Mouse (Mus musculus) forebrain, embryonic 15.5 days (tissue): ENCODE measurements at regions not wholly inside any gene's neighbourhood (a gene's known extent, or its start where the extent isn't known, plus 50 kb on each side); places are given as distances from the start of the nearest gene placed in this dataset.

ENCODE experiments used
- ATAC-seq: fragments of 200-750 bp; cut with Nextera tagmentation; replicated peaks from 2 replicates; pipeline ENCODE4 v1.8.0; 2017; ENCODE audit warnings: mild to moderate bottlenecking, moderate TSS enrichment, moderate library complexity
- H3K27ac ChIP-seq: fragments of 300-500 bp; sonication (generic); replicated peaks from 2 replicates; pipeline ENCODE4 v1.5.1; 2015; ENCODE audit warnings: mild to moderate bottlenecking, inconsistent platforms
- H3K27me3 ChIP-seq: fragments of 300-500 bp; sonication (generic); 2 replicates; pipeline ENCODE4 v1.6.1; 2015; ENCODE audit warnings: inconsistent platforms
- H3K36me3 ChIP-seq: fragments of 300-500 bp; sonication (generic); 2 replicates; pipeline ENCODE4 v1.6.1; 2015; ENCODE audit warnings: mild to moderate bottlenecking, inconsistent platforms
- H3K4me1 ChIP-seq: fragments of 300-500 bp; sonication (generic); 2 replicates; pipeline ENCODE4 v1.6.1; 2015; ENCODE audit warnings: inconsistent platforms
- H3K4me2 ChIP-seq: fragments of 300-500 bp; sonication (generic); replicated peaks from 2 replicates; pipeline ENCODE4 v1.6.1; 2015; ENCODE audit warnings: mild to moderate bottlenecking, inconsistent platforms
- H3K4me3 ChIP-seq: fragments of 300-500 bp; sonication (generic); 2 replicates; pipeline ENCODE4 v1.5.1; 2015; ENCODE audit warnings: mild to moderate bottlenecking, inconsistent platforms
- H3K9ac ChIP-seq: fragments of 300-500 bp; sonication (generic); replicated peaks from 2 replicates; pipeline ENCODE4 v1.6.1; 2015; ENCODE audit warnings: mild to moderate bottlenecking, inconsistent platforms
- H3K9me3 ChIP-seq: fragments of 300-500 bp; sonication (generic); 2 replicates; pipeline ENCODE4 v1.6.1; 2016; ENCODE audit warnings: inconsistent platforms
- WGBS: fragments of 180-500 bp; shearing (Covaris S2); methylation state at CpG from one replicate; pipeline ENCODE4 v1.1.7; 2015; ENCODE audit warnings: mixed read lengths; 5-methylcytosine and 5-hydroxymethylcytosine counted together

DNA sequence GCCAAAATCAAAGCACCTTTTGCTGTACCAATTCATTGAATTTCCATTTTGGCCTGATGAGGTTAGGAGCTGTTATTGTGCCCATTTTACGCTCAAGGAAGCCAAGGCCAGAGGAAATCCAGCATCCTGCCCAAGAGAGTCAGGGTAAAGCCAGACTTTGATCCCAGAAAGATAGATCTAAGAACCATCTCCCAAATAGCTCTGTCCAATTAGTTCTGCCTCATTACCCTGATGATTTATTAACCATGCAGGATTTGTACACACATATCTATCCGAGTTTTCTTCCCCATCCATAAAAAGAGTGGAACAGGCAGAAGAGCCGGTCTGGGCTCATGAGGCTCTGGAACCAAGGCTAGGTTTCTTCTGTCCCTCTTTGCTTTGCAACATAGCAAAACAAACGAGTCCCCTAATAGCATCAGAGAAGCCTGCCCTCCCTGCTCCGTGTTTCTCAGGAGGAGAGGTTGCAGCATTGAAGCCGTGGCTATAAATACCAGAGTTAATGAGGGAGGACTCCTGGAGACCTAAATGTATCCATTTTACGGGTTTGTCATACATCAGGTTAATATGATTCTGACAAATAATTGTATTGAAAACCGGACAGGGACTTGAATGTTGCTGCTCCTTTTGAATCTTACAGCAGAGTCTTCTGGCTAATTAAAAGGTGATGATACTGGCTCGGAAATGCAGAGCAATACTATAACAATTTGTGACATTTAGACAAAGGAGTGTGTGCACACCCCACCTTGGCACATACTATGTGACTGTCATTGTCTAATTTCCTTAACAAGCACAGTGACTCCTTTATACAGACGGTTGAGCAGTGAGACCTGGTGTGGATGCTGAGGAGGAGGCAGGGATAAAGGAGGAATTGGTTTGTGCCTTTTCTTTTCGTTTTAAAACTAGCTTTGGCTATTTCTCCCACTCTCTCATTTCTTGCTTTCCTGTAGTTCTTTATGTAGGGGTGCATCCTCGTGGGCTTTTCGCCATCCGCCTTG lies 185.0 kb downstream of the Cd47 start:
- no peak for ATAC-seq
- Histone ChIP-seq H3K9me3 (no peaks in the 10 kb centered on the region), H3K36me3 (no peaks in the 10 kb centered on the region), H3K9ac (no peak overlapping the region), H3K27me3 (no peaks in the 10 kb centered on the region), H3K27ac (no peak overlapping the region), H3K4me1 (peaks cover 10% of the 10 kb centered on the region), H3K4me3 (no peak overlapping the region), H3K4me2 (no peak overlapping the region)
- WGBS: 51% methylated on average over 14 of the region's 14 CpGs

- Histone ChIP-seq H3K4me2 (no peak overlapping the region), H3K27ac (no peak overlapping the region), H3K9me3 (no peaks in the 10 kb centered on the region), H3K4me1 (peaks cover 5% of the 10 kb centered on the region; the same call in 1 of the 2 replicates), H3K4me3 (no peak overlapping the region), H3K9ac (no peak overlapping the region), H3K36me3 (no peaks in the 10 kb centered on the region), H3K27me3 (no peaks in the 10 kb centered on the region)
- no peak for ATAC-seq
- WGBS: 87% methylated on average over 6 of the region's 6 CpGs
These were observed 186.6 kb downstream of the Cd47 start for GRCm38 (mm10) chr16:49986954-49987353.

DNA sequence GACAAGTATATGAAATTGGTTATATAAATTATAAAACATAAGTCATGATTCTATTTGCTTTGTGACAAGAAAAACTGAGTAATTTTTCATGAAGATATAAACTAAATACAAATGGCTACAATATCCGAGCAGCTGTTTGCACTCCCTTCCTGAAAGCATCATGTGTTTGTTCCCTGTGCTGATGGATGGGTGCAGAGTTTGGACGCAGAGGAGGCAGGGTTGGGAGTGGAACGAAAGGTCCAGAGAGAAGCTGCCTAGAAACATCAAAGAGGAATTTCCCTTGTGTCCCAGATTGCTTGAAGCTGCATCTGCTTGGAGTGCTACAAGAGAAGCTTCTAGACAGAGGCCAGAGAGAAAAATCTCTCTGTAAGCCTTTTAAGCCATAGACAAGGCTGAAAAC lies 195.5 kb downstream of the Cd47 start:
- WGBS: 92% methylated on average over 3 of the region's 3 CpGs
- ATAC-seq: no peak

GRCm38 (mm10) chr16:49996593-49996992 lies 196.3 kb downstream of the Cd47 start:
- Histone ChIP-seq H3K27me3 (no peaks in the 10 kb centered on the region), H3K4me2 (no peak overlapping the region), H3K27ac (no peak overlapping the region), H3K9me3 (no peaks in the 10 kb centered on the region), H3K36me3 (no peaks in the 10 kb centered on the region), H3K4me3 (no peak overlapping the region), H3K9ac (no peak overlapping the region), H3K4me1 (no peaks in the 10 kb centered on the region)
- 86% methylated on average over 5 of the region's 5 CpGs for WGBS
- no peak for ATAC-seq

More for the DNA sequence above, 195.5 kb downstream of the Cd47 start:
- no peaks in the 10 kb centered on the region for H3K4me1 ChIP-seq
- H3K27me3 ChIP-seq: no peaks in the 10 kb centered on the region
- no peak overlapping the region for H3K4me2 ChIP-seq
- no peak overlapping the region for H3K27ac ChIP-seq
- no peaks in the 10 kb centered on the region for H3K36me3 ChIP-seq
- H3K4me3 ChIP-seq: no peak overlapping the region
- no peaks in the 10 kb centered on the region for H3K9me3 ChIP-seq
- no peak overlapping the region for H3K9ac ChIP-seq

DNA sequence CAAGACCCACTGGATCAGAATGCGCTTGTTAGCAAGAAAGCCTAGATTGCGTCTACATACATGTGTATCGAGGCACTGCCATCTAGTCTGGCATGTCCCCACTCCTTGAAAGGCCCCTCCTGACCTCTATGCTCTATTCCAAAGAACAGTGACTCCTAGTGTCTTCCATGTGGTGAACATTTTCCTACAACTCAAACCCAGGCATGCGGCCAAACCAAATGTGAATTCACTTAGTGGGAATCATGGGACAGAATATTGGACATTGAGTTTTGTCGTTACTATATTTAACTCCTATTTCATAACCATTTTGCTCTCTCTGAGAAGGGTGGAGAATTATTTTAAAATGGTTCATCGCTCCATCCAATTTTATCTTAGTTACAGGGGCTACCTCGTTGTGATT lies 196.7 kb downstream of the Cd47 start:
- H3K4me2 ChIP-seq: no peak overlapping the region
- no peaks in the 10 kb centered on the region for H3K9me3 ChIP-seq
- no peak overlapping the region for H3K9ac ChIP-seq
- H3K27me3 ChIP-seq: no peaks in the 10 kb centered on the region
- H3K4me1 ChIP-seq: no peaks in the 10 kb centered on the region
- 89% methylated on average over 7 of the region's 7 CpGs for WGBS
- H3K27ac ChIP-seq: no peak overlapping the region
- H3K4me3 ChIP-seq: no peak overlapping the region
- ATAC-seq: no peak
- H3K36me3 ChIP-seq: no peaks in the 10 kb centered on the region

DNA sequence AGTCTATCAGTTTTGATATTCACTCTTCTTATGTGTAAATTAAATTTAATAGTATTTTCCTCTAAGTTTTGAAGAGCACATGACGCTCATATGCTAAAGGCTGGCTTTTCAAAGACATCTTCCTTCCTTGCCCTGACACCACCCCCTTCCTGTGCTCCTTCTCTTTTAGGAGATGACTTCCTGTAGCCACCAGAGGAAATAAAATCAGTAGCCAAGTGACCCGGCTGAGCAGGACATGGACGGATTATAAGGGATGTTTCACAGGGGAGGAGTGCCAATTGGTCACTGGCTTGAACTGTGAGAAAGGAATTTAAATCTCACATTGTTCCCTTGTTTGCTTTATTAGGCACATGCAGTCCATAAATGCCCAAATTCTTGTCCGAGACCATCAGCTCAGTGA lies 200.5 kb downstream of the Cd47 start:
- 43% methylated on average over 4 of the region's 4 CpGs for whole genome bisulfite sequencing
- Histone ChIP-seq H3K36me3 (no peaks in the 10 kb centered on the region), H3K27ac (no peak overlapping the region), H3K4me3 (no peak overlapping the region), H3K9ac (no peak overlapping the region), H3K4me2 (no peak overlapping the region), H3K4me1 (no peaks in the 10 kb centered on the region), H3K9me3 (no peaks in the 10 kb centered on the region), H3K27me3 (no peaks in the 10 kb centered on the region)
- no peak for ATAC-seq

- Histone ChIP-seq H3K9ac (no peak overlapping the region), H3K27ac (no peak overlapping the region), H3K27me3 (no peaks in the 10 kb centered on the region), H3K4me2 (no peak overlapping the region), H3K9me3 (no peaks in the 10 kb centered on the region), H3K36me3 (no peaks in the 10 kb centered on the region), H3K4me1 (no peaks in the 10 kb centered on the region), H3K4me3 (no peak overlapping the region)
- 31% methylated on average over 3 of the region's 3 CpGs for WGBS
- ATAC-seq: 0 out of 2 replicates have a peak, but pooled peaks have one; percentile 46
These were observed 201.5 kb downstream of the Cd47 start for GRCm38 (mm10) chr16:50001662-50002455.

GRCm38 (mm10) chr16:50002456-50002788 lies 202.1 kb downstream of the Cd47 start:
- ATAC-seq: no peak
- Histone ChIP-seq H3K27me3 (no peaks in the 10 kb centered on the region), H3K4me1 (no peaks in the 10 kb centered on the region), H3K4me2 (no peak overlapping the region), H3K9ac (no peak overlapping the region), H3K36me3 (no peaks in the 10 kb centered on the region), H3K9me3 (no peaks in the 10 kb centered on the region), H3K27ac (no peak overlapping the region), H3K4me3 (no peak overlapping the region)
- 59% methylated on average over 3 of the region's 3 CpGs for WGBS

DNA sequence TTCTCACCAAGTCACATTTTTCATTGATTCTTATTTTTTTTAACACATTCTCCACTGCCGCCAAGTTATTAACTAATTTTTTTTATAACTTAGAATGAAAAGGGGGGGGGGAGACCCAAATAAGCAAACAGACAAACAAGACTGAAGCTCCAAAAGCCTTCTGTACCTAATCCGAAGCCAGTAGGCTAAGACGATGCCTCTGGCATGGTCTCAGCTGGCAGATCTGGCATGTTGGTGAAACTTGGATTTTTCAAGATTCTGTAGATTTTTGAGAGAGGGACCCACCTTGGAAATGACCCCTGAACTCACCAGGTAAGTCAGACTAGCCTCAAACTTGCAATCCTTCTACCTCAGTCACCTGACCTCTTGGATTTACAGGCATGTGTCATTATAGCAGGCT lies 208.7 kb downstream of the Cd47 start:
- no peak overlapping the region for H3K9ac ChIP-seq
- H3K27ac ChIP-seq: no peak overlapping the region
- H3K9me3 ChIP-seq: no peaks in the 10 kb centered on the region
- peaks cover 8% of the 10 kb centered on the region; the same call in 1 of the 2 replicates for H3K4me1 ChIP-seq
- 72% methylated on average over 3 of the region's 3 CpGs for WGBS
- no peak overlapping the region for H3K4me3 ChIP-seq
- no peak overlapping the region for H3K4me2 ChIP-seq
- ATAC-seq: no peak
- no peaks in the 10 kb centered on the region for H3K27me3 ChIP-seq
- H3K36me3 ChIP-seq: no peaks in the 10 kb centered on the region

DNA sequence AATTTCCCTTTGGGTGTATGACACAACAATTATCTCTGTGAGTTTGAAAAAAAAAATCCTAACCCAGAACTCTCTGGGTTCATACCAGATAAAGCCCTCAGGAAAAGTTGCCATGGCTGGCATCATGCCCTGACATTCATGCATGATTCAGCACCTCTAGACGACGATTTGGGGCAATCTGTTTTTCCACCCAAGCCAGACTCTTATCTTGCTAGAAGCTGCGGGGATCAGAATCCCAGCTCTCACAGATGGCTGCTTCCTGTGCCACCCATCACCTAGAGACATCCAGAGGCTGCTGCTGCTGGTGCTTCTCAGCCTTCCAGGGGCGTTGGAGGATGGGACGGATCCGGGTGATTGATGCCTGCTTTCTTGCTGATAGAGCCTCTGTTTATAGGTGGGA lies 209.2 kb downstream of the Cd47 start:
- Histone ChIP-seq H3K27ac (peak overlapping the region; percentile 42), H3K9me3 (no peaks in the 10 kb centered on the region), H3K9ac (no peak overlapping the region), H3K4me2 (no peak overlapping the region), H3K36me3 (no peaks in the 10 kb centered on the region), H3K27me3 (no peaks in the 10 kb centered on the region), H3K4me1 (peaks cover 8% of the 10 kb centered on the region; the same call in 1 of the 2 replicates), H3K4me3 (no peak overlapping the region)
- 37% methylated on average over 6 of the region's 6 CpGs for WGBS
- ATAC-seq: peak; percentile 81; the same call in 1 of the 2 replicates

GRCm38 (mm10) chr16:50010074-50010473 lies 209.7 kb downstream of the Cd47 start:
- Histone ChIP-seq H3K4me1 (peaks cover 8% of the 10 kb centered on the region; the same call in 1 of the 2 replicates), H3K36me3 (no peaks in the 10 kb centered on the region), H3K9me3 (no peaks in the 10 kb centered on the region), H3K4me3 (no peak overlapping the region), H3K27me3 (no peaks in the 10 kb centered on the region), H3K9ac (no peak overlapping the region), H3K27ac (peak overlapping the region; percentile 42), H3K4me2 (no peak overlapping the region)
- 76% methylated on average over 5 of the region's 5 CpGs for whole genome bisulfite sequencing
- ATAC-seq: no peak; the same call in 1 of the 2 replicates

- Histone ChIP-seq H3K27ac (0 out of 2 replicates have a peak overlapping the region, but pooled peaks have one; percentile 8), H3K9me3 (no peaks in the 10 kb centered on the region), H3K4me1 (peaks cover 8% of the 10 kb centered on the region; the same call in 1 of the 2 replicates), H3K27me3 (no peaks in the 10 kb centered on the region), H3K4me2 (no peak overlapping the region), H3K9ac (no peak overlapping the region), H3K4me3 (no peak overlapping the region), H3K36me3 (no peaks in the 10 kb centered on the region)
- peak; percentile 32; the same call in 1 of the 2 replicates for ATAC-seq
- 70% methylated on average over 6 of the region's 6 CpGs for WGBS
These were observed 210.2 kb downstream of the Cd47 start for GRCm38 (mm10) chr16:50010532-50010971.
